Mouse (Mus musculus) cerebellum, postnatal 25 days (tissue): ENCODE measurements around the gene Bicc1.
"Not testable (repeated sequence)": the region's sequence is repeated elsewhere in the genome, so short reads cannot be mapped to it uniquely, and the experiment has no call there.

Experiments
- DNase-seq, 2 experiments: peaks; one replicate each; pipeline ENCODE4 v3.0.0; 2021; ENCODE audit warnings: mixed read lengths in 2 of 2

Gene Bicc1

GRCm38 (mm10) chr10:70982156-70982555 lies 177.3 kb downstream of the Bicc1 start:
- DNase-seq = no peak

DNA sequence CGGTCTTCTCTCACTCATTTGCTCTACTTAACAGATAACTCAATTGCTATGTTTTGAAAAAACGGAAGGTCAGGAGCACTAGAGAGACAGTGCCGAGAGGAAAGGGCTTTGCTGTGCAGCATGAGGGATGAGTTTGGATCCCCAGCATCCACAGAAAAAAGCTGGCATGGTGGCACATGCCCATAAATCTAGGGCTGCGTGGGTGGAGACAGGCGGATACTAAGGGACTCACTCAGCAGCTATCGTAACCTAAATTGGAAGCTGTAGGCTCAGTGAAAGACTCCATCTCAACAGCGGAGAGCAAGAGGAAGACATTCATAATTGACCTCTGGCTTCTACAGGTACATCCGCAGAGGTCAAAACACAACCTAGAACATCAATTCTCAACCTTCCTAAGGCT lies 179.8 kb downstream of the Bicc1 start:
- no peak for DNase-seq

DNA sequence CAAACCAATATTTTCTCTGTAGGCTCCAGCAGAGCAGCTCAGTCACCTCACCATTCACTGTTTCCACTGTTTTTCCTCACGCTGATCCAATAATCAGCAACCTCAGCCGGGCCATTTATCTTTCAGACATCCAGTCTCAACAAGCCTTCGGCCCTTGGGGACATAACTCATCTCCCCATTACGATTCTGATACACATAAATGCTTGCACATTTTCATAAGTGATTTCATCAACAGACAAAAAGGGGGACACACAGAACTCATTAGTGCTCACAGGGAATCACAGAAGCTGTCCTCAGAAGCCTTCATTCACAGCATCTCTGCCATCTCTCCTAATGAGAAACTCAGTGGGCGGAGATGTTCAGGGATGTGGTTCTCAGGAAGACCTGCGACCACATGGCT lies 182.4 kb downstream of the Bicc1 start:
- no peak for DNase-seq

GRCm38 (mm10) chr10:70976633-70977032 lies 182.9 kb downstream of the Bicc1 start:
- no peak for DNase-seq

DNA sequence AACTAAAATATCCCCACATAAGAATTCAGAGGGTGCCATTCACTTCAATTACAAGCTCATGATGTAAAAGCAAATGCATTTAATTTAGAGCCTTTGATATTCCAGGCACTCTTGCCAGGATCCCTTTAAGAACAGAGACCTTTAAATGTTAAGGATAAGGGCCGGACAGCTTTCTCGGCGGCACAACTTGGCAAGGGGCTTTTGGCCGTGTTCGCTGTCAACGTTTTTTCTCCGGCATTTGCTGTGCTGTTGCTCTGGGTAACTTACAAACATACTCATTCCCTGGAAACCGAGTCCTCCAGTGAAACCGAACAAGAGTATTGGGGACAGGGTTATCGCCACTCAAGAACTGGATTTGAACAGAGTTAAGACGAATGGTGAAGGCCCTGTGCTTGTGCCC lies 188.3 kb downstream of the Bicc1 start:
- DNase-seq = no peak

GRCm38 (mm10) chr10:70968848-70969683 lies 190.4 kb downstream of the Bicc1 start:
- no peak for DNase-seq

DNA sequence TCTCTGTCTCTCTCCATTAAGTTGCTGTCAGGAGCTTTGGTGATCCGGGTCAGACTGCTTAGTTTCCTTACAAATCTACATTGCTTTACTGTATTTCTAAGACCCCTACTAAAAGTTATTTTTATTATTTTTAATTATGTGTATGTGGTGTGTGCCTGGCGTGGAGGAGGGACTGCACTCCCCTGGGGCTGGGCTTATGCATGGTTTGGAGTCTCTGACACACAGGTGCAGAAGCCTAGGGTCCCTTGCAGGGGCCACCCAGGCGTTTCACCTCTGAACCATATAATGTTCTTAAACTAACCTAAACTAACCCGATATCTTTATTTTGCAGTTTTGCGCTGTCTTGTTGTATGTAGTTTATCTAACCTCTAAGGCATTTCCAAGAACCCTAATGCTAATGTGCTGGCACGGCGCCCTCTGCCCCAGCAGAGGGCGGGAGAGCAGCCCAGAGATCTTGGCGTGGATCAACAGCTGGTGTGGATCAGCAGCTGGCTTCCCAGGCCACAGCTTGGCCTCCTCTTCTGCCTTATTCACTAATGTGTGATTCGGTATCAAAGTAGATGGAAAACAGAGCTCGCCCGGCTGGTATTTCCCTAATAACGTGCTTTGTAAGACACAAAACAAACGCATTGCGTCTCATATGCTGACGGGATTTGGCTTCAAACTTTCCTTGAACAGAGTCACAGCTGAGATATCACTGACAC lies 192.7 kb downstream of the Bicc1 start:
- no peak for DNase-seq

DNA sequence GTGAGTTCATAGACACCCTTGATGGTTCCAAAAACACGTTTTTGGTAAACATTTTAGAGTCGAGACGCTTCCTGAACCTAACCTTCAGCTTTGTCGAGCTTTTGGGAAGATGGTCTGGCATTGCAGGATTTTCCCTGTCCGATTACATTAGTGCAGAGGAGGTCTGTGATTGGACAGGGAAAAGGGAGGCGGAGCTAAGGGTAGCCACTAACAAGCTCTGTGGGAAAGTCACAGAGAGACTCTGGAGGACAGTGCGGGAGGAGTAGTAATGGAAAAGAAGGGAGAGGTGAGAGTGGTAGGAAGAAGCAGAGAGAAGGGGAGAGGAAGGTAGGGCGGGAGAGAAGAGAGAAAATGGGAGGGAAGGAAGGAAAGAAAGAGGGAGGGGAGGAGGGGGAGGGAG lies 194.8 kb downstream of the Bicc1 start:
- no peak for DNase-seq

GRCm38 (mm10) chr10:70963599-70964193 lies 195.8 kb downstream of the Bicc1 start:
- DNase-seq = peak in 1 of 2 experiments; percentile 49

DNA sequence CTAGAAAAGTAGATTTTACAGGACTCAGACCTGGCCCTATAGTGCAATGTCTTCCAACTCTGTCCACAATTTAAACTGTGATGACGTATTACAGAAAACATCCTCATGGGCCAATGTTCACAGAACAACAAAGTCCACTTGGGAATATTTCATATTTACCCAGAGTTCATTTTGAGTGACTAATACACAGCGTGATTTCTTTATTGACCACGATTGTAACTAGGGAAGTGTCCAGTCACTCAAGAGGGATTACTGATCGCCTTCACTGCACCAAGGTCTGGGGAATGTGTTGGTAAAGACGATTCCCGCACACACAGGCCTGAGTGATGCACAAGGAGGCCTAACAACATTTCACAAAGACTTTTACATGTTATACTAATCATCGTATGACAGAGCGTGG lies 197.9 kb downstream of the Bicc1 start:
- DNase-seq = no peak

DNA sequence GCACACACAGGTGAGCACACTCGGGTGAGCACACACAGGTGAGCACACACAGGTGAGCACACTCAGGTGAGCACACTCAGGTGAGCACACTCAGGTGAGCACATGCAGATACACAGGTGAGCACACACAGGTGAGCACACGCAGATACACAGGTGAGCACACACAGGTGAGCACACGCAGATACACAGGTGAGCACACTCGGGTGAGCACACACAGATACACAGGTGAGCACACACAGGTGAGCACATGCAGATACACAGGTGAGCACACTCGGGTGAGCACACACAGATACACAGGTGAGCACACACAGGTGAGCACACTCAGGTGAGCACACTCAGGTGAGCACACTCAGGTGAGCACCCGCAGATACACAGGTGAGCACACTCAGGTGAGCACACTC lies 199.1 kb downstream of the Bicc1 start:
- DNase-seq = not testable (repeated sequence)

GRCm38 (mm10) chr10:70952770-70953147 lies 206.7 kb downstream of the Bicc1 start:
- no peak for DNase-seq

- no peak for DNase-seq
Observed at GRCm38 (mm10) chr10:70952056-70952769, 207.3 kb downstream of the Bicc1 start.

GRCm38 (mm10) chr10:70950105-70950424 lies 209.4 kb downstream of the Bicc1 start:
- DNase-seq = no peak

DNA sequence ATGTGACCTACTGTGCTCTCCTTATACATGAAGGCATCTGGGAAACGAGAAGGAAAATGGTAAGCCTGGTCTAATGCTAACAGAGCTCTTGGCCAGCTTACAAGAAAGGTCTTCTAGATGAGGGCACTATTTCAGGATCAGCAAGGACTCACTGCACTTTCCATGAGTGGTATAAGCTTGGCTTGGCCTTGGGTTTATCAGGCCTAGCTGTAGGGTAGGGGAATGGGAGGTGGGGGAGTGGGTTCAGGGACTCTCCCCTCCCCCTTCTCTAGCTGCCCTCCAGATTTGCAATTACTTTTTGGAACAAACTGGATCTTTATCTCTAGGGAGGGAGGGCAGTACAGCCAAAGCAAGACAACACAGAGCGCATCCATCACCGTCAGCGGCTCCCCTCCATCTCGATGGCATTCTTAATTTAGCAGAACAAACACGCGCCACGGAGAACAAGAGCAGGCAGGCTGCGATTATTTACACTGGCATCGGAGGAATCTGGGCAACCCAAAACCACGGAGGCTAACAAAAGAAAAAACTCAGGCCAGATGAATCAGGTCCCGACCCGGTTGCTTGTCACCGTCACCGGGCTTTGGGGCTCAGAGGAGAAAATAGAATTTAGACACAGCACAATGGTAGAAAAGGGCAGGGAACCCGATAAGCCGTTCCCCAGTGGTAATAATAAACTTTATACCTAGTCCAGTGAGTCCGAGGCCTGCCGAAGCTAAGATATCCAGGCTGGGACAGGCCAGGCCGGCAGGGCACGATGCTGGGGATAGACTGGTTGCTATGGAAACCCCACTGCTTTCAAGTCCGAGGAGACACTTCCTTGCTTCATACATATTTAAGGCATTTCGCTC lies 210.0 kb downstream of the Bicc1 start:
- DNase-seq = peak in 1 of 2 experiments; percentile 13

- peak; percentile 47 to 62 for DNase-seq
Observed at GRCm38 (mm10) chr10:70948276-70948675, 211.2 kb downstream of the Bicc1 start.

GRCm38 (mm10) chr10:70946121-70946520 lies 213.4 kb downstream of the Bicc1 start:
- not testable (repeated sequence) for DNase-seq

GRCm38 (mm10) chr10:70945076-70945475 lies 214.4 kb downstream of the Bicc1 start:
- peak in 1 of 2 experiments; percentile 22 for DNase-seq

DNA sequence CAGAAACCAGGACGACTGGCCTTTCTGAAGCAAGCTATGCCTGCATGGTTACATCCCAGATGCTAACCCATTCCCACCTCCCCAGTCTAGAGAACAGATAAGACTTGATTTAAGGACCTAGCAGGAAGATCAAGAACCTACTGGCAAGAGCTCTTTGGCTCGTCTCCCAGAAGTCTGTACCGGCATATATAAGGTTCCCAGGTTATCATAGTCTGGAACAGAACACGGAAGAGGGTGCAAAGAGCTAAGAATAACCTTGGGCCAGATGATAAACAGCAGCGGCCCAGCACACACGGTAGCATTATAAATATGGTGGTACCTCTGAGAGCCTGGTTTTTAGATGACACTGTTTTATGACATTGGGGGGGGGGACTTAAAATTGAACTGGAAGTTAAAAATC lies 217.9 kb downstream of the Bicc1 start:
- DNase-seq = no peak

GRCm38 (mm10) chr10:70939751-70940150 lies 219.7 kb downstream of the Bicc1 start:
- no peak for DNase-seq

- no peak for DNase-seq
Observed at GRCm38 (mm10) chr10:70937450-70937849, 222.1 kb downstream of the Bicc1 start.

- no peak for DNase-seq
Observed at GRCm38 (mm10) chr10:70936008-70936407, 223.5 kb downstream of the Bicc1 start.
